26 mouse cellular contexts compared by ENCODE assay signal in genomic region chr2:152337591-152338212, GRCm38 (mm10). TPM values are rescaled to one million over a fixed set of nuclear protein-coding genes. Genes with fewer than 3 reads are reported as not detected.
DNase-seq lines count a peak whose midpoint lies in the region; ATAC-seq and TF ChIP-seq lines count a peak whose summit lies in the region.
"Had no signal": no experiment of that assay in that cellular context is flagged by ENCODE, and none has a peak within 500 bp of the region (broad histone marks: within the 10 kb centered on the region; RNA-seq: fewer than 3 reads in every experiment).

No protein-coding gene starts in this region.

- H3K79me2 ChIP-seq in myocyte (ENCODE audit: control insufficient read depth, insufficient read depth), result peaks cover 46% of the 10 kb centered on the region

- DNase-seq in kidney, adult 2 months, result peak; percentile 60
- DNase-seq in kidney, postnatal 14 days, result no peak
- DNase-seq in lung, embryonic 14.5 days, result no peak
- DNase-seq in lung, adult 2 months, result no peak
- DNase-seq in layer of hippocampus, postnatal 14 days (ENCODE audit: low spot score in 2 of 2), result no peak
- DNase-seq: cerebellum, adult 18-20 months; forebrain, postnatal 0 days; heart, adult 2 months; heart, postnatal 14 days; layer of hippocampus, adult 9-11 months; liver; right cerebral cortex, adult 18-20 months; thymus, adult 2 months; thymus, postnatal 36 days had no signal

- ATAC-seq in lung, embryonic 14.5 days (ENCODE audit: insufficient read depth), result no peak
- ATAC-seq: forebrain, postnatal 0 days; midbrain, embryonic 15.5 days had no signal

- no peaks in the 10 kb centered on the region for H3K36me3 ChIP-seq in kidney, adult 2 months (ENCODE audit: control insufficient read depth, insufficient read depth, low read length)
- H3K36me3 ChIP-seq in lung, embryonic 14.5 days (ENCODE audit: insufficient read depth), result no peaks in the 10 kb centered on the region
- peaks cover 58% of the 10 kb centered on the region for H3K36me3 ChIP-seq in E14TG2a.4 (ENCODE audit: insufficient read depth, low read length)
- peaks cover 59% of the 10 kb centered on the region for H3K36me3 ChIP-seq in myocyte (ENCODE audit: control insufficient read depth, insufficient read depth)
- H3K36me3 ChIP-seq: embryonic facial prominence, embryonic 10.5 days; embryonic facial prominence, embryonic 15.5 days; forebrain, embryonic 12.5 days; hindbrain, embryonic 10.5 days; hindbrain, embryonic 15.5 days; midbrain, embryonic 10.5 days; midbrain, embryonic 15.5 days had no signal

- WGBS in kidney, adult 2 months, result 87% methylated on average over 11 of the region's 11 CpGs
- 82% methylated on average over 11 of the region's 11 CpGs for WGBS in lung, embryonic 14.5 days
- 75% methylated on average over 11 of the region's 11 CpGs for WGBS in lung, adult 2 months

- TF ChIP-seq POLR2A in kidney, adult 2 months (IDR thresholded peaks at IDR 0.05; ENCODE audit: low read depth, low read length), result no peak
- no peak for TF ChIP-seq POLR2A in lung, adult 2 months (IDR thresholded peaks at IDR 0.05; ENCODE audit: borderline replicate concordance, extremely low read depth, low read depth, low read length)
- TF ChIP-seq POLR2A in myocyte (IDR thresholded peaks at IDR 0.05; ENCODE audit: insufficient read length, low read depth), result peak; percentile 22

- no peaks in the 10 kb centered on the region for H3K27me3 ChIP-seq in kidney, adult 2 months (replicated peaks; ENCODE audit: control insufficient read depth, insufficient read depth, low read length)
- H3K27me3 ChIP-seq in lung, embryonic 14.5 days (ENCODE audit: insufficient read depth, low read length), result no peaks in the 10 kb centered on the region
- no peaks in the 10 kb centered on the region for H3K27me3 ChIP-seq in E14TG2a.4 (ENCODE audit: insufficient read depth, low read length)
- H3K27me3 ChIP-seq in myocyte (ENCODE audit: control insufficient read depth, insufficient read depth, insufficient read length), result no peaks in the 10 kb centered on the region
- H3K27me3 ChIP-seq: hindbrain, embryonic 15.5 days; midbrain, embryonic 15.5 days had no signal

- H3ac ChIP-seq in myocyte (ENCODE audit: control insufficient read depth, insufficient read length), result no peak overlapping the region

- H3K4me2 ChIP-seq in lung, embryonic 14.5 days, result no peak overlapping the region
- peak overlapping the region; percentile 28 for H3K4me2 ChIP-seq in myocyte (ENCODE audit: low read depth)
- H3K4me2 ChIP-seq: embryonic facial prominence, embryonic 15.5 days; forebrain, embryonic 12.5 days; hindbrain, embryonic 15.5 days; midbrain, embryonic 15.5 days had no signal

- no peak overlapping the region for H3K27ac ChIP-seq in kidney, adult 2 months (ENCODE audit: insufficient read depth, low read depth, low read length)
- peak overlapping the region; percentile 8; the same call in 1 of the 2 replicates for H3K27ac ChIP-seq in lung, embryonic 14.5 days (ENCODE audit: low read depth)
- H3K27ac ChIP-seq: embryonic facial prominence, embryonic 10.5 days; embryonic facial prominence, embryonic 15.5 days; forebrain, embryonic 12.5 days; heart, adult 2 months; hindbrain, embryonic 10.5 days; hindbrain, embryonic 15.5 days; kidney, postnatal 0 days; midbrain, embryonic 10.5 days; midbrain, embryonic 15.5 days had no signal

- no peak overlapping the region for H3K4me3 ChIP-seq in kidney, adult 2 months (ENCODE audit: insufficient read depth, low read depth, low read length)
- H3K4me3 ChIP-seq in lung, embryonic 14.5 days (ENCODE audit: low read depth, low read length), result no peak overlapping the region
- no peak overlapping the region for H3K4me3 ChIP-seq in lung, adult 2 months (replicated peaks; ENCODE audit: extremely low read depth, low read depth, low read length)
- H3K4me3 ChIP-seq in E14TG2a.4 (replicated peaks; ENCODE audit: low read length) (0 out of 2 replicates have a peak overlapping the region, but pooled peaks have one; percentile 10), myocyte (no peak overlapping the region)
- H3K4me3 ChIP-seq: embryonic facial prominence, embryonic 10.5 days; embryonic facial prominence, embryonic 15.5 days; forebrain, embryonic 12.5 days; heart, adult 2 months; hindbrain, embryonic 10.5 days; hindbrain, embryonic 15.5 days; midbrain, embryonic 10.5 days; midbrain, embryonic 15.5 days had no signal

- H3K9ac ChIP-seq in lung, embryonic 14.5 days, result no peak overlapping the region; the same call in 1 of the 2 replicates
- H3K9ac ChIP-seq: embryonic facial prominence, embryonic 15.5 days; forebrain, embryonic 12.5 days; forebrain, postnatal 0 days; hindbrain, embryonic 15.5 days; midbrain, embryonic 15.5 days had no signal

- H3K9me3 ChIP-seq in lung, embryonic 14.5 days (ENCODE audit: low read depth, low read length), result no peaks in the 10 kb centered on the region
- no peaks in the 10 kb centered on the region for H3K9me3 ChIP-seq in E14TG2a.4 (ENCODE audit: low read length)
- H3K9me3 ChIP-seq: embryonic facial prominence, embryonic 10.5 days; embryonic facial prominence, embryonic 15.5 days; forebrain, embryonic 12.5 days; hindbrain, embryonic 10.5 days; hindbrain, embryonic 15.5 days; midbrain, embryonic 10.5 days; midbrain, embryonic 15.5 days had no signal

- no peak for TF ChIP-seq CTCF in kidney, adult 2 months (conservative IDR thresholded peaks at IDR 0.05; ENCODE audit: insufficient read depth, insufficient read length, low read depth, low read length)
- TF ChIP-seq CTCF in lung, embryonic 14.5 days (IDR thresholded peaks at IDR 0.05; ENCODE audit: low read depth), result no peak
- no peak for TF ChIP-seq CTCF in lung, adult 2 months (IDR thresholded peaks at IDR 0.05; ENCODE audit: insufficient read depth, low read length)
- TF ChIP-seq CTCF in E14TG2a.4 (conservative IDR thresholded peaks at IDR 0.05; ENCODE audit: low read length), result no peak

- no peaks in the 10 kb centered on the region for H3K4me1 ChIP-seq in kidney, adult 2 months (ENCODE audit: control insufficient read depth, insufficient read depth, low read length)
- 0 out of 2 replicates have a peak, but pooled peaks cover 3% of the 10 kb centered on the region for H3K4me1 ChIP-seq in lung, embryonic 14.5 days (ENCODE audit: insufficient read depth)
- H3K4me1 ChIP-seq in lung, adult 2 months (ENCODE audit: control insufficient read depth, insufficient read depth, low read length), result peaks cover 6% of the 10 kb centered on the region
- H3K4me1 ChIP-seq in E14TG2a.4 (replicated peaks; ENCODE audit: low read depth, low read length), result peaks cover 73% of the 10 kb centered on the region
- H3K4me1 ChIP-seq: embryonic facial prominence, embryonic 15.5 days; hindbrain, embryonic 15.5 days had no signal

TF ChIP-seq in myocyte, 11 proteins besides CTCF, POLR2A, EP300 and RAD21:
- no peak for TF ChIP-seq MAX (IDR thresholded peaks at IDR 0.05; ENCODE audit: low read depth)
- no peak for TF ChIP-seq E2F4 (IDR thresholded peaks at IDR 0.05; ENCODE audit: insufficient read depth)
- peak; percentile 60 for TF ChIP-seq POLR2AphosphoS2 (IDR thresholded peaks at IDR 0.05; ENCODE audit: insufficient read length, low read depth)
- no peak for TF ChIP-seq TCF12 (IDR thresholded peaks at IDR 0.05; ENCODE audit: insufficient read depth, poor library complexity, severe bottlenecking)
- TF ChIP-seq TCF3 (IDR thresholded peaks at IDR 0.05; ENCODE audit: insufficient read length, low read depth), result no peak
TF ChIP-seq in myocyte: peak in this region for 1.

RNA-seq across cellular contexts. Expression of gene Rbck1, which starts 5.2 kb away (rescaled TPM):
- 150 and 155 TPM in 2 replicates for polyA plus RNA-seq in kidney, adult 2 months (2012; rRNA removed)
- 85.8 and 92.8 TPM in 2 replicates for polyA plus RNA-seq in lung, embryonic 14.5 days (2014; fragmentation: Nextera tagmentation; extraction: Ambion mirVana)
- polyA plus RNA-seq in lung, adult 2 months (2012; rRNA removed), result 268 and 356 TPM in 2 replicates
- 73.3 TPM for polyA plus RNA-seq in myocyte (2012; fragmentation: generic; extraction: Trizol)
- total RNA-seq in layer of hippocampus, postnatal 14 days (2021), result 100 to 1,000 TPM in 1 of 2 experiments, 10 to 100 TPM in 1; 92.5 to 104 TPM

RNA-seq across cellular contexts. Expression of gene Trib3, which starts 6.1 kb away (rescaled TPM):
- polyA plus RNA-seq in kidney, adult 2 months (2012; rRNA removed), result 1.4 and 1.5 TPM in 2 replicates
- 2.2 and 2.7 TPM in 2 replicates for polyA plus RNA-seq in lung, embryonic 14.5 days (2014; fragmentation: Nextera tagmentation; extraction: Ambion mirVana)
- polyA plus RNA-seq in lung, adult 2 months (2012; rRNA removed), result 6.1 and 6.9 TPM in 2 replicates
- polyA plus RNA-seq in myocyte (2012; fragmentation: generic; extraction: Trizol), result 410 TPM
- total RNA-seq in layer of hippocampus, postnatal 14 days (2021), result under 1 TPM; 0.53 to 0.86 TPM
- total RNA-seq: megakaryocyte progenitor cell, adult 5-6 weeks had no signal

RNA-seq across cellular contexts. Expression of gene Nrsn2, which starts 38.7 kb away (rescaled TPM):
- polyA plus RNA-seq in kidney, adult 2 months (2012; rRNA removed), result 0.12 and 0.50 TPM in 2 replicates
- 0.26 TPM in 1 of 2 replicates, not detected in the other for polyA plus RNA-seq in lung, embryonic 14.5 days (2014; fragmentation: Nextera tagmentation; extraction: Ambion mirVana)
- 0.17 TPM in 1 of 2 replicates, not detected in the other for polyA plus RNA-seq in lung, adult 2 months (2012; rRNA removed)
- polyA plus RNA-seq in myocyte (2012; fragmentation: generic; extraction: Trizol), result not detected
- 10 to 100 TPM; 33.0 to 39.6 TPM for total RNA-seq in layer of hippocampus, postnatal 14 days (2021)
- total RNA-seq: heart, adult 2 months; heart, postnatal 14 days; megakaryocyte progenitor cell, adult 5-6 weeks; neutrophil, adult 5-6 weeks had no signal

RNA-seq across cellular contexts. Expression of gene Tbc1d20, which starts 44.1 kb away (rescaled TPM):
- 54.6 and 59.5 TPM in 2 replicates for polyA plus RNA-seq in kidney, adult 2 months (2012; rRNA removed)
- 34.7 and 39.4 TPM in 2 replicates for polyA plus RNA-seq in lung, embryonic 14.5 days (2014; fragmentation: Nextera tagmentation; extraction: Ambion mirVana)
- 54.3 and 73.4 TPM in 2 replicates for polyA plus RNA-seq in lung, adult 2 months (2012; rRNA removed)
- 51.8 TPM for polyA plus RNA-seq in myocyte (2012; fragmentation: generic; extraction: Trizol)
- total RNA-seq in layer of hippocampus, postnatal 14 days (2021), result 10 to 100 TPM; 49.8 to 57.8 TPM

Comparison
In these comparisons a context has a peak if more than half of its experiments do, and no peak if none do; other contexts are left out.
1. RNA of gene Trib3, which starts 6.1 kb away (polyA plus RNA-seq): 410 TPM in myocyte (single experiment); 6.1 to 6.9 TPM in lung, adult 2 months, 2.2 to 2.7 TPM in lung, embryonic 14.5 days and 1.4 to 1.5 TPM in kidney, adult 2 months; every median in the first group is over 10 times any median in the second.